Mouse (Mus musculus) gastrocnemius, adult 8-10 months (tissue): ENCODE measurements around the gene A930018P22Rik. TPM values are rescaled to one million over a fixed set of nuclear protein-coding genes. Genes with fewer than 3 reads are reported as not detected.

Experiments used
- DNase-seq, 2 experiments: peaks; one replicate each; pipeline ENCODE4 v3.0.0; 2022; ENCODE audit warnings: low spot score in 2 of 2
- total RNA-seq, 4 experiments: library from RNA; stranded (reverse); gene quantifications; 2 replicates each; pipeline ENCODE4 v1.2.4; 2022

The A930018P22Rik gene
- total RNA-seq, 4 experiments from 2014 or later, result 0.36 to 1.2 (median 0.63) TPM; not detected in 1

DNA sequence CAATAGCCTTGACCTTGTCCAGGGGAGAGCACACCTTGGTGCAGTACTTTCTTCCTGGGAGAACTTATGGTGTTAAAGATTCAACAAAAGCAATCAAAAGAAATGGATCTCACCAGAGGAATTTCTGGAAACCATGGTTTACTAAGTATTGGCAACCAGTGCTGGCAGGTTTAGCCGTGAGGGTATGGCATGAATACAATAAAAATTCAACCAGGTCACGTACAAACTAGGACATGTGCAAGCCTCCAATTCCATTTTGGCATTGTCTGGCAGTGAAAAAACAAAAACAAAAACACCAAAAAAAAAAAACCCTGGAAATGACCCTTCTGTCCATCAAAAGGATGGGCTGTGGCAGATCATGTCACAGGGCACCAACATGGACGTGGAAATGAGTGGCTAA, 31.3 kb downstream of the A930018P22Rik start:
- DNase-seq, result no peak

DNA sequence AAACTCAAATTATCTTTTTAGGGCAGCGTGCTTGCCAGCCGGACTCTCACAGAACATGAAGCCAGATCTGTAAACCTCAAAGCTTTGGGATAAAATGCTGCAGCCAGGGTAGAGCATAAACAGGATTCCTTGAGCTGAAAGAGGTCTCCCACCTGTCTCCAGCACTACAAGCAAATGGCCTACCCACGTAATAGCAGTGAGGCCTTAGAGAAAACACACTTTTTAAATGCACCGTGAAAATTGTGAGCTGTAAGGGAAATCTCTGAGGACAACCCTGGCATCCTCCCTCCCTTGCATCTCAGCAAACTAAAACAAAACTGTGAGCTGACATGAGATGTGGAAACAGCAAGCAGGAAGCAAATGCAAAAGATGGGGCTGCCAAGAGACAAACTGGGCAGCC, 35.3 kb downstream of the A930018P22Rik start:
- DNase-seq, result no peak

DNA sequence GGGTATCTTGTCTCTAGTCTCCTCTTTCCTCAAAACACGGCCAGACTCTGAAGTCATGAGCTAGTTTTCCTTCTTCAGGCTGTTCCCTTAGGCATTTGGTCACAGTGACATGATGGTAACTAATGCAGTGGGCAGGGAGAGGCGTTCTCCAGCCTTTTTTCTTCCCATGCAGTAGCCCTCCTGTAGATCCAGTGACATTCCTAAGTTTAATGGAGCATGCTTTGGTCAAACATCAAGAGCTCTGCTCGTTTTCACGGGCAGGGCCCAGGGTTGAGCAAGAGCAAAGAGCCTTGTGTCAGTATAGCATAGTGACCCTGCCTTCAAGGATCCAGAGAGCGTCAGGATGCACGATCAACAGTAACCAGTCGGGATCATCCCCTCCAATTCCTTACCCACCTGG, 40.8 kb downstream of the A930018P22Rik start:
- DNase-seq, result no peak

DNA sequence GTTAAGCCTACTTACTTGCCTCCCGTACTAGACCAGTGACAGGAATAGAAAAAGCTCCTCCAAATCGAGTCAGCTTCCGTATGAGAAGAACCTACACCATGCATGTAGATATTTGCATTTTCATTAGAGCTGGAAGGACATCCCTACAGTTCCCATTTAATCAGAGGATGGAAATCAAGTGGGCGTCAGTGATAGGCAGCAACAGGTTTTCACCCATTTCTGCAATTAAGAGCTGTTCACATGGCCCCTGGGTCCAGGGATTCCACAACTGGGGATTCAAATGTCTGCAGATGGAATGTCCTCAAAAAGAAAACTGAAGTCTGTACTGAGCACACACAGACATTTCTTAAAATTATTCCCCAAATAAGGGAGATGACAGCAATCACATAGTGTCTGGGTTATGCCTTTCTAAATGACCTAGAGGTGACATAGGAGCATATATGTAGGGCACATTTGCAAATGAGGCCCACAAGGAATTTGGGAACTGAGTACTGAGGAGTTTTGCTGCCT, 41.5 kb downstream of the A930018P22Rik start:
- no peak for DNase-seq

DNA sequence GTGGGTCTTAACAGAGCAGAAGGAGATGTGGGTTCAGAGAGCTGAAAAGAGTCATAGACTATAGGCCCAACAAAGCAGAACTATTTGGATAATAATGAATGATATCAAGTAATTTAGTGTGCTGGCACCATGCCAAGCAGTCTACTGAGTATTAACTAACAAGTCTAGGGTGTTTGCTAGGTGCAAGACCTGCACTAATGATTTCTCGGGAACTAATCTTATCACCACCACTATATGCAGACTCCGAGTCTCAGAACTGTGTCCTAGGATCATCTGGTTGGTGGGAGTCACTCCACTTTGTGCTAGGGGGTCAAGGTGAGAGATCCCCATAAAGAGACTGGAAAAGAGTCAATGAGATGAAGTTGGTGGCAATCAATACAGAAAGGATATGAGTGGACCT, 43.1 kb downstream of the A930018P22Rik start:
- no peak for DNase-seq

DNA sequence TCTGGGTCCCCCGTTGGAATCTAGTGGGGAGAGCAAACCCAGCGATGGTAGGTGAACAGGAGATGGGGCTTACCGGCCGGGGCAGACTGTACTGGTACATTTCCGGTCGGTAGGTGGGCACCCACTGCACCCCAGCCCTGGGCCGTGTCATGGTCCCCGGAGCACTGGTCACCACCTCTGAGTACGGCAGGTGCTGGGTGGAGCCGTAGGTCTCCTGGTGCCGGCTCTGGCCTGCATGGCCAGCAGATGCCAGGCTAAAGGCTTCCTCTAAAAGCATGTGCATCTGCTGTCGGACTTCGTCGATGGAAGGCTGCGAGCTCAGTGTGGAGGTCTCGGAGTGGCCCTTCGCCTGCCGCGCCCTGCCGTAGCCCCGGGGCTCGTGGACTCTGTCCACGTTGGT, 45.2 kb downstream of the A930018P22Rik start:
- DNase-seq, result no peak

DNA sequence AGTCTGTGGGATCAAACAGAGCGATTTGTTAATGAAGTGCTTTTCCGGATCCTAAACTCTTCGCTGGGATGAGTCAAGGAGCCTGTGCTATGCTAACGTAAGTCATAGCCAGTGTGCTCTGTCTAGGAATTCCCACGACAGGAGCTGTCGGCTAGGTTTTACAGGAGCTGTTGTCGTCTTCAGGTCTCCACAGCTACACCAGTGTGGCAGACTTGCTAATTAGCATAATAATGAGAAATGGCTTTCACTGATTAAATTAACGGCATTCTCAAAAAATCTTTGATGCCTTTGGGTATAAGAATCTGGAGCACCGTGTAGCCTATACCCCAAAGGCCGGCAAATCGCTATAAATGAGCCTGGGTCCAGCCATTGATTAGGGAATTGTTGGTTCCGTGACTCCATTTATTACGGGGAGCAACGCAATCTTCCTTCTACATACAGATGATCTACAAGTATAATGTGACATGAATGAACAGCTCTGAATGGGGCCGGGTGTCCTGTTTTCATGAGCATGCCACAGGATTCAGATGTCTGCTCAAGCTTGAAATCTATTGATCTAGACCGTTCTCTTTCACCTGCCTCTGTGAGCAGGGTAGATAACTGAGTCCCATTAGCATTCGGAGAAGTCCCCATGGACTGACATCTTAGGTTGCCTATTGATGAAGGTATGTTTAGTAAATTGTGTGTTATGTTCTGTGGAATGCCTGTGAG, 45.8 kb downstream of the A930018P22Rik start:
- no peak for DNase-seq

DNA sequence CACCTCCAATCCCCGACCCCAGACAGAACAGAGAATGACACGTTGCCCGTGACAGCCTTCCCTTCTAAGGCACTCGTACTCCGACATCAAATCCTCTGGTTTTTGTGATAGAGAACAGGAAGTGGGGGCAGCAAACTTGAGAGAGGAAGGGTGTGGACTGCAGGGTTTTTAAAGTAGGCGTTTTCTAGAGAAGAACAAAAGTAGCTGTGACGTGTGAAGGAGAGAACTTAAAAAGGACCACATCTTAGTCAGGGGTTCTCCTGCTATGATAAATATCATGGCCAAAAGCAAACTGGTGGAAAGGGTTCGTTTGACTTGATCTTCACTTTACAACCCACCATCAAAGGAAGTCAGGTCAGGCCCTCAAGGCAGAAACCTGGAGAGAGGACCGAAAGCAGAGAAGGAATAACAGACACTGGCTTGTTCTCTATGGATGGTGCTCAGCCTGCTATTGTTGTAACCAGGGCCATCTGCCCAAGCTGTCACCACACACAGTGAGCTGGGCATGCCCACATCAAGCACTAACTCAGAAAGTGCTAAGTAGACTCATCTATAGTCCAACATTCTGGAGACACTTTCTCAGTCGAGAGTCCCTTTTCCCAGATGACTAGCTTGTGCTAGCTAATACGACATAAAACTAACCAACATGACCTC, 50.3 kb downstream of the A930018P22Rik start:
- no peak for DNase-seq

DNA sequence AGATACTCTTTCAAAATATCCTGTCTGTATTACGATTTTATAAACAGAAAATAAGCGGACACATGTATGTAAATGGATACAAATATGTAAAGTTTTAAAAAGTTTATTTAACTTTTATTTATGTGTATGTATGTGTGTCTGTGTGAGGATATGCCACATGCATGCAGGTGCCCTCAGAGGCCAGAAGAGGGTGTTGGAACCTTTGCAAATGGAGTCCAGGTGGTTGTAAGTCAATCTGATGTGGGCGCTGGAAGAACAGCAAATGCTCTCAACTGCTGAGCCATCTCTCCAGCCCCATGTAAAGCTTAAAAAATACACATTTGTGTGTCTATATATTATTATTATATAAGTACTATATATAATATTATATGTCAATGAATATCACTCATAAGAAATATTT, 50.9 kb downstream of the A930018P22Rik start:
- no peak for DNase-seq

Other genes with a start within 250 kb of the A930018P22Rik start
- gene Lmo2, start 164.8 kb upstream of the A930018P22Rik start, total RNA-seq, result 1 to 10 TPM; 3.4 to 9.1 (median 4.6) TPM
- 10 to 100 TPM; 46.4 to 51.8 (median 49.5) TPM for gene Fbxo3, start 95.0 kb upstream of the A930018P22Rik start, total RNA-seq
- gene 4931422A03Rik, start 94.4 kb upstream of the A930018P22Rik start, total RNA-seq, result not detected
- gene Gm10912, start 56.9 kb upstream of the A930018P22Rik start, total RNA-seq, result under 1 TPM; 0.15 to 0.75 (median 0.44) TPM
- gene Gm10799, start 54.2 kb upstream of the A930018P22Rik start, total RNA-seq, result not detected
- gene Cd59b, start 52.9 kb upstream of the A930018P22Rik start, total RNA-seq, result 1 to 10 TPM; 1.2 to 2.8 (median 2.1) TPM
- gene Cd59a, start 27.0 kb upstream of the A930018P22Rik start, total RNA-seq, result 10 to 100 TPM; 13.5 to 19.4 (median 15.0) TPM